Mouse (Mus musculus) embryonic facial prominence, embryonic 14.5 days (tissue): ENCODE measurements around the gene Tmbim1. TPM values are rescaled to one million over a fixed set of nuclear protein-coding genes. Genes with fewer than 3 reads are reported as not detected.

Experiments
- ATAC-seq: fragments of 200-750 bp; cut with Nextera tagmentation; 2 replicates; pipeline ENCODE4 v1.8.0; 2017; ENCODE audit warnings: low read depth, moderate number of reproducible peaks, moderate TSS enrichment
- DNase-seq: peaks from one replicate; pipeline ENCODE4 v3.0.0-alpha.2; 2015; ENCODE audit warnings: low spot score
- H3K27ac ChIP-seq: fragments of 300-500 bp; sonication (generic); replicated peaks from 2 replicates; pipeline ENCODE4 v1.5.1; 2014; ENCODE audit warnings: low read depth, mild to moderate bottlenecking, low read length, moderate library complexity
- H3K27me3 ChIP-seq: fragments of 300-500 bp; sonication (generic); replicated peaks from 2 replicates; pipeline ENCODE4 v1.6.1; 2014; ENCODE audit warnings: low read length; ENCODE audit not compliant: control insufficient read depth, insufficient read depth
- H3K36me3 ChIP-seq: fragments of 300-500 bp; sonication (generic); 2 replicates; pipeline ENCODE4 v1.6.1; 2014; ENCODE audit warnings: low read length, mixed read lengths; ENCODE audit not compliant: control insufficient read depth, insufficient read depth
- H3K4me1 ChIP-seq: fragments of 300-500 bp; sonication (generic); 2 replicates; pipeline ENCODE4 v1.6.1; 2014; ENCODE audit warnings: antibody characterized with exemption, low read length; ENCODE audit not compliant: control insufficient read depth, insufficient read depth
- H3K4me2 ChIP-seq: fragments of 300-500 bp; sonication (generic); 2 replicates; pipeline ENCODE4 v1.6.1; 2014; ENCODE audit warnings: low read depth, mild to moderate bottlenecking, low read length, moderate library complexity, mixed read lengths
- H3K4me3 ChIP-seq: fragments of 300-500 bp; sonication (generic); 2 replicates; pipeline ENCODE4 v1.5.1; 2014; ENCODE audit warnings: low read depth, mild to moderate bottlenecking, low read length
- H3K9ac ChIP-seq: fragments of 300-500 bp; sonication (generic); 2 replicates; pipeline ENCODE4 v1.6.1; 2014; ENCODE audit warnings: low read depth, mild to moderate bottlenecking, low read length, moderate library complexity, mixed read lengths
- H3K9me3 ChIP-seq: fragments of 300-500 bp; sonication (generic); 2 replicates; pipeline ENCODE4 v1.6.1; 2016; ENCODE audit warnings: low read length; ENCODE audit not compliant: control insufficient read depth
- WGBS: fragments of 180-500 bp; shearing (Covaris S2); extraction: QIAGEN DNeasy Blood & Tissue Kit; methylation state at CpG from one replicate; pipeline ENCODE4 v1.1.7; 2014; 5-methylcytosine and 5-hydroxymethylcytosine counted together
- polyA plus RNA-seq: library from polyadenylated mRNA; unstranded; fragments of >200 nt; fragmentation: Nextera tagmentation; extraction: Ambion mirVana; gene quantifications from 2 replicates; pipeline ENCODE4 v1.2.1, GENCODE M21; 2014

The Tmbim1 gene
- polyA plus RNA-seq, 1 experiment from 2014 or later: 35.6 TPM

DNA sequence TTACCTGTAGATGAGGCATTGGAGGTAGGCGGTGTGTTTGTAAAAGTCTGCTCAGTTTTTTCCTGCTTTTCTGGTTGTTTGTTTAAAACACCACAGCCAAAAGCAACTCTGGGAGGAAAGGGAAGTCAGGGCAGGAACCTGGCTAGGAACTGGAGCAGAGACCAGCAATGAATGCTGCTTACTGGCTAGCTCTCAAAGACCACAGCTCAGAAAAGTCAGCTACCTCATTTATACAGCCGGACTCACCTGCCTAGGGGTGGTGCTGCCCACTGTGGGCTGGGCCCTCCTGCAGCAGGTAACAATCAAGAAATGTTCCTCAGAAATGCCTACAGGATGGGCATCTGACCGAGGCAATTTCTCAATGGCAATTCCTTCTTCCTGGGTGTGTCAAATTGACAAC lies 9.4 kb upstream of the Tmbim1 start:
- ATAC-seq: no peak
- Histone ChIP-seq H3K4me1 (no peaks in the 10 kb centered on the region), H3K27me3 (no peaks in the 10 kb centered on the region), H3K27ac (no peak overlapping the region), H3K9ac (no peak overlapping the region), H3K4me2 (no peak overlapping the region), H3K9me3 (no peaks in the 10 kb centered on the region), H3K36me3 (no peaks in the 10 kb centered on the region), H3K4me3 (no peak overlapping the region)
- WGBS: 80% methylated on average over 3 of the region's 3 CpGs
- DNase-seq: no peak

- Histone ChIP-seq H3K9ac (no peak overlapping the region), H3K36me3 (no peaks in the 10 kb centered on the region), H3K9me3 (no peaks in the 10 kb centered on the region), H3K27me3 (no peaks in the 10 kb centered on the region), H3K27ac (no peak overlapping the region), H3K4me2 (no peak overlapping the region), H3K4me1 (no peaks in the 10 kb centered on the region), H3K4me3 (no peak overlapping the region)
- 2% methylated on average over 3 of the region's 3 CpGs for WGBS
- peak; percentile 95 for DNase-seq
- ATAC-seq: peak; percentile 82; the same call in 1 of the 2 replicates
These were observed 7.7 kb upstream of the Tmbim1 start for GRCm38 (mm10) chr1:74313049-74313692.

- ATAC-seq (no peak), DNase-seq (no peak)
- 12% methylated on average over 2 of the region's 3 CpGs for WGBS
- Histone ChIP-seq H3K9me3 (no peaks in the 10 kb centered on the region), H3K9ac (0 out of 2 replicates have a peak overlapping the region, but pooled peaks have one; percentile 2), H3K4me1 (no peaks in the 10 kb centered on the region), H3K27ac (no peak overlapping the region), H3K36me3 (no peaks in the 10 kb centered on the region), H3K27me3 (no peaks in the 10 kb centered on the region), H3K4me2 (no peak overlapping the region), H3K4me3 (no peak overlapping the region)
These were observed 4.3 kb upstream of the Tmbim1 start for GRCm38 (mm10) chr1:74309767-74310166.

DNA sequence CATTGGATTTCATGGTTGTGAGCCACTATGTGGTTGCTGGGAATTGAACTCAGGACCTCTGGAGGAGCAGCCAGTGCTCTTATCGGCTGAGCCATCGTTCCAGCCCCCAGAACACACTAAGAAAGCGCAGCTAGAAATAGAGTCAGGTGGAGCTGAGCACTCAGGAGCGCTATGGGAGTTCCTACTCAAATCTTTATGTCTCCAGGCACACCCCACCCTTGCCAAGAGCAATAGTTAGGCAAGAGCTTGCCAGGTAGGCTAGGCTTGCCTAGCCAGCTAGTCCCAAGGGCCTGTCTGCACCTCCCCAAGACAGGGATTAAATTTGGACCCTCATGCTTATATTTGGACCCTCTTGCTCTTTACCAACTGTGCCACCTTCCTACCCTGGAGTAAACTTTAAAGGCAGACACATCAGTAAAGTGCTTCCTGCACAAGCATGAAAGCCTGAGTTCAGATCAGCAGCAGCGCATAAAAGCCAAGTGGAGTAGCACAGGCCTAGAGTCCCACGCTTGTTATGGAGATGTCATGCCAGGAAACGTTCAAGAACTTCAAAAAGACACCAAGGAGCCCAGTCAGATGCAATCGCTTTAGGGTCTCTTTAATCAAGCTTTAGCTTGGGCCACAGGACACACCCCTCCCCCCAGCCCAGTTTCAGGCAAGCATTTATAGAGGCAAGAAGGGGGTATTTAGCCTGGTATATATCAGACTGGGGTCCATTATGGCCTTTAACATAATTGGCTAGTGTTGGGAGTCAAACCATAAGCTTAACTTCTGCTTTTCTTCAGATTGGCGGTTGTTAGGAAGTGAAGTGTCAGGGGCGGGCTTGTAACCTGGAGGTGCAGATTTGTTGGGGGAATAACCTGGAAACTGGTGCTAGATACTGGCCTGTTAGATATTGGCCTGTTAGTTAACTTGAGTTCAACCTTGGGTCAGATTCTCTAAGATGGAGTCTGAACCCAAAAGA lies 2.9 kb upstream of the Tmbim1 start:
- Histone ChIP-seq H3K9me3 (no peaks in the 10 kb centered on the region), H3K4me2 (no peak overlapping the region), H3K4me3 (no peak overlapping the region), H3K4me1 (no peaks in the 10 kb centered on the region), H3K9ac (no peak overlapping the region), H3K27me3 (no peaks in the 10 kb centered on the region), H3K27ac (no peak overlapping the region), H3K36me3 (no peaks in the 10 kb centered on the region)
- DNase-seq (no peak), ATAC-seq (no peak)
- 67% methylated on average over 10 of the region's 10 CpGs for WGBS

- WGBS: 95% methylated on average over 1 of the region's 1 CpGs
- ATAC-seq: no peak
These were observed 1.7 kb upstream of the Tmbim1 start for GRCm38 (mm10) chr1:74307146-74307545.

GRCm38 (mm10) chr1:74304946-74305345 lies 476 bp downstream of the Tmbim1 start:
- H3K27ac ChIP-seq: no peak overlapping the region
- WGBS: 63% methylated on average over 4 of the region's 4 CpGs
- ATAC-seq: no peak
- DNase-seq: no peak
- H3K9me3 ChIP-seq: no peaks in the 10 kb centered on the region
- H3K4me1 ChIP-seq: peaks cover 5% of the 10 kb centered on the region
- no peak overlapping the region for H3K9ac ChIP-seq
- H3K27me3 ChIP-seq: no peaks in the 10 kb centered on the region
- H3K4me2 ChIP-seq: no peak overlapping the region
- H3K36me3 ChIP-seq: no peaks in the 10 kb centered on the region
- no peak overlapping the region for H3K4me3 ChIP-seq

More at GRCm38 (mm10) chr1:74307146-74307545, 1.7 kb upstream of the Tmbim1 start:
- no peak overlapping the region for H3K4me2 ChIP-seq
- no peak overlapping the region for H3K4me3 ChIP-seq
- H3K9ac ChIP-seq: no peak overlapping the region
- no peaks in the 10 kb centered on the region for H3K27me3 ChIP-seq
- H3K9me3 ChIP-seq: no peaks in the 10 kb centered on the region
- H3K27ac ChIP-seq: no peak overlapping the region
- no peak for DNase-seq
- no peaks in the 10 kb centered on the region for H3K36me3 ChIP-seq
- H3K4me1 ChIP-seq: peaks cover 5% of the 10 kb centered on the region

DNA sequence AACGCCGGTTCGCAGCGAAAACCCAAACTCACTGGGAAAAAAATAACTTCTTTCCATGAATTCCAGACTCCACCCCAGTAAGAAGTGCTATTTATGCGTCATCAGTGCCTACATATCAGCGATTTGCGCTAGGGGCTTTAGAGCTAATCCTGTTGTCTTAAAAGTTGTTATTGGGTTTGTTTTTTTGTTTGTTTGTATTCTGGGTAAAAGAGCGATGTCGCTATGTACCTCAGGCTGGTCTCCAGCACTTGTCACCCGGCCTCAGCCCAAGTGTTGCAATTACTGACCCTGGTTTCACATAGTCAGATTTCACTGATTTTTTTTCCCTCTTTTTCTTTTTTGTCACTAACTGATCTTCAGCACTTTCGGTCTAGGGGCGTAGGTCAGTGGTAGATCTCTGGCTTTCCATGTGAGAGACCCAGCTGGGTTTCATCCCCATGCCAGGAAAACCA lies 1.1 kb downstream of the Tmbim1 start:
- 4% methylated on average over 12 of the region's 12 CpGs for WGBS
- H3K9ac ChIP-seq: peak overlapping the region; percentile 88
- H3K27ac ChIP-seq: peak overlapping the region; percentile 87
- DNase-seq: peak; percentile 42
- peak overlapping the region; percentile 74 for H3K4me3 ChIP-seq
- H3K27me3 ChIP-seq: no peaks in the 10 kb centered on the region
- no peaks in the 10 kb centered on the region for H3K36me3 ChIP-seq
- H3K4me1 ChIP-seq: peaks cover 5% of the 10 kb centered on the region
- H3K4me2 ChIP-seq: peak overlapping the region; percentile 77
- ATAC-seq: no peak
- H3K9me3 ChIP-seq: no peaks in the 10 kb centered on the region

DNA sequence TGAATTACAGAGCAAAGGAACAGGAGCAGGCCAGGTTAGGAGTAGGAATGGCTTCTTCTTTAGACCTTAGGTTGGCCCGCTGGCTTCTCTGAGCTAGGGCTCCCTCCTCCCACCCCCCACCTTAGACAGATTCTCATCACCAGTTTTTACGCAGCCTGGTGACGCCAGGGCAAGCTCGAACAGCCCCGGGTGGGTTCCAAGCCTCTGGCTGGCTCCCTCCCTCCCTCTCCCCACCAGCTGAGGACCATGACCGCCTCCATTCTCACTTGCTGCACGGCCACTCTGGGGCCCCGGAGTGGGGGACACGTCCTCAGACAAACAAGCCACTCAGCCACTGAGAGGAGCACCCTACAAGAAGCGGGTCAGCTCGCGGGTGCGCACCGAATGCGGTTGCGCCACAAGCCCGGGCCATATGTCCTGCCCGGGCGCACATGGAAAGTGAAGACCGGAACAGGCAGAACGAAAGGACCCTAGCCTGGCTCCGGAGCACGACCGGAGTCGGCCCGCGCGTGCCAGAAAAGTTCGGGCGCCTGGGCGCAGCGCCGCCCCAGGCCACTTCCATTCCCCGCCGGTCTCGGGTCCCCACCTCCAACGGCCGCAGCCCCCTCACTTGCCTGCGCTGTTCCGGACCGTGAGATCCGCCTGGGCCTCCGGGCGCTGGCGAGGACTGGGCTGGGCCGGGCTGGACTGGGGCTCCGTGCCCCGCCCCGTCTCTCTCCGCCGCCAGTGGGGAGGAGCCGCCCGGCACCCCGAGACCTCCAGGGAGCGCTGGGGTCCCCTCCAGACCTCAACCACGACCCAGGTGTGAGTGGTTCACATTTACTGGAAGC lies 1.7 kb downstream of the Tmbim1 start:
- H3K4me1 ChIP-seq: peaks cover 5% of the 10 kb centered on the region
- peak overlapping the region; percentile 77 for H3K4me2 ChIP-seq
- H3K9me3 ChIP-seq: no peaks in the 10 kb centered on the region
- WGBS: 0% methylated on average over 32 of the region's 56 CpGs
- ATAC-seq (peak; percentile 91), DNase-seq (peak; percentile 70)
- peak overlapping the region; percentile 87 for H3K27ac ChIP-seq
- H3K4me3 ChIP-seq: peak overlapping the region; percentile 74
- H3K27me3 ChIP-seq: no peaks in the 10 kb centered on the region
- peak overlapping the region; percentile 88 for H3K9ac ChIP-seq
- no peaks in the 10 kb centered on the region for H3K36me3 ChIP-seq
